Mouse (Mus musculus) MEL-GATA-1-ER (cell line): ENCODE data around the gene Erc2.

ENCODE experiments used
- DNase-seq: peaks from one replicate; pipeline ENCODE4 v3.0.0-alpha.2; 2012; ENCODE audit warnings: low read depth; ENCODE audit errors: extremely low read depth

The Erc2 gene

DNA sequence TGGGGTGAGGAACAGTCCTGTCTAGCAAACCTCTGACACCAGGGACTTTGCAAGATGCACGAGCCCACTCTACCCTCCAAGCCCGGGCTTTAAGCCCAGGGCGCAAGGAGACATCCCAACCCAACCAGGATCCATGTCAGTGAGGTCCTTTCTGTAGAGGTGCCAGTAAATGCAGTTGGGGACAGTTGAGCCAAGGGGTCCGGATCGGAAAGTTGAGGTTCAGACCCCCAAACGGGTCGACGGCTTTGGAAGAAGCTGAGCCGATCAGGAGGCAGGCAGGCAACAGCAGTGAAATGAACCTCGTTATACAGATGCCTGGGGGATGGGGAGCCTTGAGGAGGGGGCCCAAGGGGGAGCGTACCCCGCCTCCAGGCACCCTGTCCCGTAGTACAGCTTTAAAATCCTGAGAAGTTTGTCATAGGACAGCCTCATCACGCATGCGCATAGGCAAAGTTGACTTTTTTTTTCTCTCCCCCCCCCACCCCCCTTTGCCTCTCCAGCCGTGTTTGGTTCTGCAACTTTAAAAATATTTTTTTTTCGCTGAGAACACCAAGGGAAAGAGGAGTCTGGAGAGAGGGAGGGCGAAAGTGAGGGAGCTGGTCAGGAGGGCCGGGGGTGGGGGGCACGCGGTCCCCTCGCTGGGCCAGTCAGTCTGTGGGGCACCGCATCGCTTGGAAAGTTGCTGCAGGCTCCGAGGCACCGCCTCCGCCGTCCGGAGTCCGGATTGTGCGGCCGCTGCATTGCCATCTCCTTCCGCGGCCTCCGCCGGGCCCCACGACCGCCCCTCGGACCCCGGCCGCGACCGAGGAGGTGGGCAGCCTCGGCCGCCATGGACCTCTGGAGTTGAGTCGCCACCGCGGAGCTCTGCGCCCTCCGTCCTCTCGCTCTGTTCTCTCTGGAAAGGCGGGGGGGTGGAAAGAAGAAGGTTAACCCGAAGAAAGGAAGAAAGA is 882.1 kb downstream of the Erc2 start, which contains the start of gene Wnt5a:
TSS of gene Wnt5a (plus strand) at position 650 of the 950 bp plus-strand sequence.
- no peak for DNase-seq

DNA sequence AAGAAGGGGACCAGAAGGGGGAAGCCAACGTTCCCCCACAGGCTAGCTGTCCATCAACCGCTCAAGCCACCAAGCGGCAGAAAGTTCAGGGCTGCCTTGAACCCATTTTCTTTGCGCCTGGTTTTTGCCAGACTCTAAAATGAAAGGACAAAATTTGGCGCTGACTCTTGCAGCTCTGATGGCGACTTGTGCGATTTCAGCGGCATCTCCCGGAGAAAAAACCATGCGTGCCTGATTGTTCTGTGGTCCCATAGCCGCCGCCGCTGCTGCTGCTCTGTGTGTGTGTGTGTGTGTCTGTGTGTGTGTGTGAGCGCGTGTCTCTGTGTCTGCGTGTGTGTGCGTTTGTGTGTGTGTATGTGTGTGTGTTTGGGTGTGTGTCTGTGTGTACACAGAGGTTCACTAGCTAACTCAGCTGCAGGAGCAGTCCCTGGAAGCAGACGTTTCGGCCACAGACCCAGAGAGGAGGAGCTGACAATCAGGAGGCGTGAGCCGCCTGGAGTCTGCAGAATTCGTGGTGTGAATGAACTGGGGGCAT is 882.9 kb downstream of the Erc2 start:
- DNase-seq, result no peak

GRCm38 (mm10) chr14:28505586-28506375 is 883.6 kb downstream of the Erc2 start:
- DNase-seq, result no peak

GRCm38 (mm10) chr14:28506376-28506831 is 884.2 kb downstream of the Erc2 start:
- DNase-seq, result no peak

- no peak for DNase-seq
Measured at GRCm38 (mm10) chr14:28507011-28507410, 884.8 kb downstream of the Erc2 start.

GRCm38 (mm10) chr14:28507471-28507870 is 885.2 kb downstream of the Erc2 start:
- no peak for DNase-seq

DNA sequence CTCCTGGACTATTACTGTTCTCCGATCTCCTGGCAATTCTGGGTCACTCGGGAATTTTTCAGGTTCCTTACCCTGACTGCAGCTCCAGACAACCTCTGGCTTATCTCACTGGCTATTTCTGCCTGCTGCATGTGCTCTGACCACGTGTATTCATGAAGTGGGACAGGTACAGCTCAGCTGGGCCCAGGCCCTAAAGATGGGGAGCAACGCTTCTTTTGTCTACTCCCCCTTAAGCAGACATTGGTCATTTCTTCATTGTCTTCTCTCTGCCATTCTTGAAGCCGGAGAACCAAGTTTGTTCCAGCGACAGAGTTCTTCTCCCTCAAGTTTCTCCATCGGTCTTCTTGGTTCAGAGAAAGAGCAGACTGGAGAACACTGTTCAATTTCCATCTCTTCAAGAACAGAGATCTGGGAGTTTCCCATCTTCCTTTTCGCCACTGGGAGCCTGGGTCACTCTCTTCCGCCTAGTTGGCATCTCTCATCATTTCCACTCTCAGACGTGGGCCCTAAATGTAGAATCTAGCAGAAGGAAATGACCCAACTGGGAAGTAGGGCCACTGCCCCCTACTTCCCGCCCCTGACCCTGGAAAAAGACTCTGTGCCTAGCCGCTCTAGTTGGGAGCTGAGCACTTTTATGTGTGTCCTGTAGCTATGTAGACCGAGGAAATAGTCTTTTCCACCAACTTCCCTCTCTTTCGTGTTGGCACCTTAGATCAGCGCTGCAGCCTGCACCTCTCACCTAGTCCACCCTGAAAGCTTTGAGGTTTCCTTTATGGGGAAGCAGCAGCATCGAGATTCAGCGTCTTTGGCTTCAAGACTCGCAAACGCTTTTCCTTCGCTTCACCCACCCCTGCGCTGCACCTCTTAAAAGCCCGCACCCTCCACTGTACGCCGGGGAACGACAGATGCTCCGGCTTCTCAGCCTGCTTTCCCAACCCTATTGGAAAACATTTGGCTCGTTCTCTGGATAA is 886.3 kb downstream of the Erc2 start:
- DNase-seq, result no peak

DNA sequence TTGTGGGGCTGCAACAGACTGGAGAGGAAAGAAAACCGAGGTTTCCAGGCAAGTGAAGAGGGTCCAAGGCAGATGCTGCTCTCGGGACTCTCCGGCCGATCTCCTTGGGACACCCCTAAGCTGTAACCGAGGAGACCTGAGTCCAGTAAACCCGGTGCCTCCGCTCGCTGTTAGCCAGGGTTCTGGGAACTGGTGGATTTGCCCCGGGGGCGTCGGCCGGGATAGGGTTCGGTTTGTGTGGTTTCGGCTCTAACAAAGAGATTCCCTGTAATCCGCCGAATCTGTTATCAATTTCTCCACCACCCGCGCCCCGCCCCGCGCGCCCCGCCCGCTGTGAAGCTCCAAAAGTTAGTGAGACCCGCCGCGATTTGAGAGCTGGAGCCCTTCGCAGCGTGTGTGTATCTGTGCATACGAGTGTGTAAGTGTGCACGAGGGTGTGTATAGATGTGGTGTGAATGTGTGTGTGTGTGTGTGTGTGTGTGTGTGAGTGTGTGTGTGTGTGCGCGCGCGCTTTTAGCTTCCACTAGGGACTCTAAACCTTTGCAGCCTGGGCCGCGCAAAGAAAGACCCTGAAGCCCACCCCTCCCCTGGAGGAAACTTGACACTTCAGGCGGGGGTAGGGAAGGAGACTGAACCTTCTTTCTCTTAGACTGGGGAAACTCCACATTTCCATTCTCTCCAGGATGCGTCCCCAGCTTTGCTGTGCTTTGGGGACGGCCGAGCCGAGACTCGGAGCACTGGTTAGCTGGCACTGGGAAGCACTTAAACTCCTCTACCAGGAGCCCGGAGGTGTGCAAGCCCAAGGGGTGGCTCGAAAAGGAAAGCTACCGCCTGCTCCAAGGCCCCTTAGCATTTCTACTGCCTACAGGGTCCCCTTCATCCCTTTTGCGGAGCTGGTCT is 887.5 kb downstream of the Erc2 start:
- no peak for DNase-seq

GRCm38 (mm10) chr14:28510341-28511028 is 888.3 kb downstream of the Erc2 start:
- DNase-seq, result no peak

- DNase-seq, result no peak
Measured at GRCm38 (mm10) chr14:28511029-28511651, 888.9 kb downstream of the Erc2 start.

DNA sequence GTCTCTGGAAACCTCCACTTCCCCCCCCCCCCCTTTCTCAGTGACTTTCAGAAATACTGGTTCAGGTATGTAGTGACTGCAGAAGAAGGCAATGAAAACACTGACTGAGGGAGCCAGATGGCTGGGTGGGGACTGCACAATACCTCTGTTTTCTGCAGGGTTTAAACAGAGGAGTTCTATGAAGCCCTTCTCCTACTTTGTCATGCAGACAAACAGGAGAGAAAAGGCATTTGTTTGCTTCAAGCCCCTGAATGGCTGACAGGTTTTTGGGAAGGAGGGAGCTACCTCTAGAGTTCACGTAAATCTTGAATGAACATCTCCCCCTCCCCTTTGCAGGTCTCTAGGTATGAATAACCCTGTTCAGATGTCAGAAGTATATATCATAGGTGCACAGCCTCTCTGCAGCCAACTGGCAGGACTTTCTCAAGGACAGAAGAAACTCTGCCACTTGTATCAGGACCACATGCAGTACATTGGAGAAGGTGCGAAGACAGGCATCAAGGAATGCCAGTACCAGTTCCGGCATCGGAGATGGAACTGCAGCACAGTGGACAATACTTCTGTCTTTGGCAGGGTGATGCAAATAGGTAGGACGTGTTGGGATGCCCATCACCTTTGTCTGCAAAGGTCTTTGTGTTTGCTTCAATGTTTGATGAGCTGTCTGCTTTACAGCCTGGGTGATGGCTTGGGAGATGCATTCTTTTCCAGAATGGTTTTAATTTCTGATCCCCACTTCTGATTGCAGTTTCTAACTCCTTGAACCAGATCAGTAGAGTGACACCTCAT is 890.8 kb downstream of the Erc2 start:
- no peak for DNase-seq

DNA sequence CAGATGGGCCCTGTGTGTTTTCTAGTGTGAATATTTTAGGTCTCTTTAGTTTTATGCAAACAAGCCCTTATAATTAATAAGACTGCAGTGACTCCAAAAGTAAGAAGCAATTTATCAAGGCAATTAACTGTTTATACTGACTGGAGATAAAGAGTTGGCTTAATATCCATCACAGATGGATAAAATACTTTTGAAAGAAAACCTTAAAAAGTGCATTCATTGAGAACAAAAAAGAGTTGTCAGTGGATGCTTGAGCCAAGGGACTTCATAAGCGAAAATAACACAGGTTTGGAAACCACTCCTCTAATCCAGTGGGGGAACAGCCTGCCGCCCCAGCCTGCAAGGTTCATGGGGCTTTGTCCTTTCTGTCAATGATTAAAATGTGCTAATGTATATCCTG is 891.9 kb downstream of the Erc2 start:
- DNase-seq, result no peak

- DNase-seq, result no peak
Measured at GRCm38 (mm10) chr14:28515331-28515730, 893.1 kb downstream of the Erc2 start.

DNA sequence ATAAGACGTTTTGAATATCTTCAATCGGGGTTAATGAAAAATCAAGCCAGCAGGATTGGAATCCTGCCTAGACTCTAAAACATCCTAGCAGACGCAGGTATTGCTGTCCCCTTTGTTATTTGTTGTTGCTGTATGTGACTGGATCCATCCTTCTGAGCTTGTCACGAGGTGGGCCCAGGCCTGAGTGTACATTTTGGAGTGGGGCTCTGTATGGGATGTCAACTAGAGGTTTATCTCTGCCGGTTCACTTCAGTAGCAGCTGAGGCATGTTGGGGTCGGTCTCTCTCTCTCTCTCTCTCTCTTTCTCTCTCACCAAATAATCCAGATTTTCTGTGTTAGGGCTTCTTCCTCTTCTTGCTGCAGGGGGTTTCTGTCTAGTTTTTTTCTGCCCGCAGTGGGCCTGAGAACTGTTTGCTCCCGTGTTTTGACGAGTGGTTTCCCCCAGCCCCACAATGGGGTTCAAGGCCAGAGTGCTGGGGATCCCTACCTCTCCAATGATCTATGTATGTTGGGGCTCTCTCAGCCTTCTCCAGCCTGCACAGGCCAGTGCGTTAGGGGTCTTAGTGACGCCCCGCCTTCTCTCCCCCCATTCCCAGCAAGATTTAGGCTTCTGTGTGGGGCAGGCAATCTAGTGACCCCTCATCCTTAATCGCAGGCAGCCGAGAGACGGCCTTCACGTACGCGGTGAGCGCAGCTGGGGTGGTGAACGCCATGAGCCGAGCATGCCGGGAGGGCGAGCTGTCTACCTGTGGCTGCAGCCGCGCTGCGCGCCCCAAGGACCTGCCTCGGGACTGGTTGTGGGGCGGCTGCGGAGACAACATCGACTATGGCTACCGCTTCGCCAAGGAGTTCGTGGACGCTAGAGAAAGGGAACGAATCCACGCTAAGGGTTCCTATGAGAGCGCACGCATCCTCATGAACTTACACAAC is 895.7 kb downstream of the Erc2 start:
- DNase-seq, result no peak

GRCm38 (mm10) chr14:28521106-28521505 is 898.9 kb downstream of the Erc2 start:
- no peak for DNase-seq

DNA sequence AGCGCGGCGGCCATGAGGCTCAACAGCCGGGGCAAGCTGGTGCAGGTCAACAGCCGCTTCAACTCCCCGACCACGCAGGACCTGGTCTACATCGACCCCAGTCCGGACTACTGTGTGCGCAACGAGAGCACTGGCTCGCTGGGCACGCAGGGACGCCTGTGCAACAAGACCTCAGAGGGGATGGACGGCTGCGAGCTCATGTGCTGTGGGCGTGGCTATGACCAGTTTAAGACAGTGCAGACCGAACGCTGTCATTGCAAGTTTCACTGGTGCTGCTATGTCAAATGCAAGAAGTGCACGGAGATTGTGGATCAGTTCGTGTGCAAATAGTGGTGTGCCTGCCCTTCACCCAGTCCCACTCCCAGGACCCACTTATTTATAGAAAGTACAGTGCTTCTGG is 900.4 kb downstream of the Erc2 start:
- no peak for DNase-seq

- no peak for DNase-seq
Measured at GRCm38 (mm10) chr14:28525566-28525965, 903.3 kb downstream of the Erc2 start.
